Mouse (Mus musculus): ENCODE data around the gene Slco6c1. TPM values are rescaled to one million over a fixed set of nuclear protein-coding genes. Genes with fewer than 3 reads are reported as not detected.

The Slco6c1 gene
- total RNA-seq (2021), result not detected

DNA sequence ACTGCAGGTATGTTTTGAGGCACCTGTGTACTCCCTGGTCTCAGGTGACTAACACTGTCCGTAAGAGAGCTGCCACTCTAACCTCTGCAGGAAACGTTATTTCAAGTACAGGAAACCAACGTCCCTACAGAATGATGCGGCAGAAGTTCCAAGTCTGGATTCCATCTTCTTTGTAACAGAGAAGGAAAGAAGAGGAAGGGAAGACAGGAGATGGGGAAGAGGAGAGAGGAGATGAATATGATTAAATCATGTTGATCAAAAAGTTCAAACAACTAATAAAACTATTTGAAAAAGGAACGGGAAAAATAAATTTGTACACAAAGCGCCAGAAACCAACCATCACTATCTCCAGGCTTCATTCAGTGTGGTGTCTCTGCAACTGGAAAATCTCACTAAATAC, at the start of gene Slco6c1:
TSS of gene Slco6c1 (minus strand) at position 101 of the 400 bp plus-strand sequence.
- no peak for DNase-seq
- intact Hi-C loops (cut with DNase I), result no loop called here

- intact Hi-C loops (cut with DNase I), result loop anchor here (10.0 kb wide), 2 partner anchors 646 to 766 kb away; no protein-coding TSS in a partner anchor
- no peak for DNase-seq
Observed at GRCm38 (mm10) chr1:97038982-97039381, 89.1 kb downstream of the Slco6c1 start.

DNA sequence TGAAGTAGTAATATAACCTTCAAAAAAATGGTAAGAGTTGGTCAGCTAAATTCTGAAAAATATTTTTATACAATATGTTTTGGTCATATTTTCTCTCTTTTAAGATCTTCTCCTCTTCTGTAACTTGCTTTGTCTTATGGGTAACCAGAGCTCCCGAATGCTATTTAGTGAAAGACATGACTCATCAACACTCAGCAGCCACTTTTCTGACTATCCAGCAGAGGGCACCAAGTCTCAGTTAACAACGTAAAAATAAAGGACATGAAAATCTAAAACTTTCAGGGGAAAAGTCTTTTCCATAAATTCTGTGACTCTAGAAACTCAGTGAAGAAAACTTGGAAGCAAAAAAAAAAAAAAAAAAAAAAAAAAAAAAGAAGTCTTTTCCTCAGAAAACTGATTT, 89.6 kb downstream of the Slco6c1 start:
- no peak for DNase-seq
- intact Hi-C loops (cut with DNase I), result loop anchor here (10.0 kb wide), 2 partner anchors 646 to 766 kb away; no protein-coding TSS in a partner anchor

- DNase-seq, result no peak
- intact Hi-C loops (cut with DNase I), result loop anchor here (10.0 kb wide), 2 partner anchors 647 to 767 kb away; no protein-coding TSS in a partner anchor
Observed at GRCm38 (mm10) chr1:97037955-97038354, 90.1 kb downstream of the Slco6c1 start.

DNA sequence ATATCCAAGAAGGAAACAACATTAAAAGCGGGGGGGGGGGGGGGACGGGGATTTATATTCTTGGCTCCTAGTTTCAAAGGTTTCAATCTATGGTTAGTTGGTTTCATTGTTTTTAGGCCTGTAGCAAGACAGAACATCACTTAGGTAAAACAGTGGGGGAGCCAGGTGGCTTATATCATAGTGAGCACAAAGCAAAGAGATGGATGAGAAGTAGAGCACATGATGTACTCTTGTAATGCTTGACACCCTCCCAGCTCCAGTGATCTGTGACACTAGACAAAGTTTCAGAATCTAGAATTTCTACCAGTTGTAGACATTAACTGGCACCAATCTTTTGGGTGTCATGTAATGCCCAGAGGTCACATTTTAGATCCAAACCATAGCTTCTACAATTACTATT, 106.7 kb downstream of the Slco6c1 start:
- intact Hi-C loops (cut with DNase I), result no loop called here
- DNase-seq, result no peak

- intact Hi-C loops (cut with DNase I), result loop anchor here (2.0 kb wide), 1 partner anchor 173 kb away; no protein-coding TSS in a partner anchor
- DNase-seq, result no peak
Observed at GRCm38 (mm10) chr1:97019404-97019803, 108.7 kb downstream of the Slco6c1 start.

GRCm38 (mm10) chr1:97018978-97019377, 109.1 kb downstream of the Slco6c1 start:
- intact Hi-C loops (cut with DNase I), result loop anchor here (2.0 kb wide), 1 partner anchor 172 kb away; no protein-coding TSS in a partner anchor
- DNase-seq, result peak; percentile 48

All from left cerebral cortex, postnatal 4 days (tissue).